Mouse (Mus musculus) embryonic facial prominence, embryonic 11.5 days (tissue): Measurements from ENCODE around the gene Gm49358. TPM values are rescaled to one million over a fixed set of nuclear protein-coding genes. Genes with fewer than 3 reads are reported as not detected.

Experiments
- ATAC-seq: fragments of 200-750 bp; cut with Nextera tagmentation; replicated peaks from 2 replicates; pipeline ENCODE4 v1.8.0; 2017; ENCODE audit warnings: low read depth; ENCODE audit not compliant: insufficient number of reproducible peaks, low FRiP score, low TSS enrichment
- DNase-seq: peaks from one replicate; pipeline ENCODE4 v3.0.0-alpha.2; 2015; ENCODE audit warnings: low spot score
- H3K27ac ChIP-seq: fragments of 300-500 bp; sonication (generic); replicated peaks from 2 replicates; pipeline ENCODE4 v1.5.1; 2014; ENCODE audit warnings: mild to moderate bottlenecking, low read depth, low read length, control low read depth
- H3K27me3 ChIP-seq: fragments of 300-500 bp; sonication (generic); 2 replicates; pipeline ENCODE4 v1.6.1; 2014; ENCODE audit warnings: mild to moderate bottlenecking, low read length, moderate library complexity, mixed read lengths; ENCODE audit not compliant: control insufficient read depth, insufficient read depth
- H3K36me3 ChIP-seq: fragments of 300-500 bp; sonication (generic); replicated peaks from 2 replicates; pipeline ENCODE4 v1.6.1; 2014; ENCODE audit warnings: low read depth, mild to moderate bottlenecking, low read length, moderate library complexity, mixed read lengths; ENCODE audit not compliant: control insufficient read depth, insufficient read depth
- H3K4me1 ChIP-seq: fragments of 300-500 bp; sonication (generic); 2 replicates; pipeline ENCODE4 v1.6.1; 2014; ENCODE audit warnings: low read length, mixed read lengths; ENCODE audit not compliant: control insufficient read depth, insufficient read depth
- H3K4me2 ChIP-seq: fragments of 300-500 bp; sonication (generic); 2 replicates; pipeline ENCODE4 v1.6.1; 2014; ENCODE audit warnings: low read depth, mild to moderate bottlenecking, control low read depth, low read length, moderate library complexity
- H3K4me3 ChIP-seq: fragments of 300-500 bp; sonication (generic); 2 replicates; pipeline ENCODE4 v1.5.1; 2014; ENCODE audit warnings: low read depth, low read length, control low read depth
- H3K9ac ChIP-seq: fragments of 300-500 bp; sonication (generic); replicated peaks from 2 replicates; pipeline ENCODE4 v1.6.1; 2014; ENCODE audit warnings: mild to moderate bottlenecking, control low read depth, low read length
- H3K9me3 ChIP-seq: fragments of 300-500 bp; sonication (generic); replicated peaks from 2 replicates; pipeline ENCODE4 v1.6.1; 2016; ENCODE audit warnings: mild to moderate bottlenecking, low read length, inconsistent platforms, mixed read lengths; ENCODE audit not compliant: control insufficient read depth
- WGBS: fragments of 180-500 bp; shearing (Covaris S2); extraction: QIAGEN DNeasy Blood & Tissue Kit; methylation state at CpG from one replicate; pipeline ENCODE4 v1.1.7; 2014; 5-methylcytosine and 5-hydroxymethylcytosine counted together
- polyA plus RNA-seq: library from polyadenylated mRNA; unstranded; fragments of >200 nt; fragmentation: Nextera tagmentation; extraction: Ambion mirVana; gene quantifications from 2 replicates; pipeline ENCODE4 v1.2.1, GENCODE M21; 2014

The Gm49358 gene
- polyA plus RNA-seq, 1 experiment from 2014 or later: 0.31 TPM

GRCm38 (mm10) chr10:86824871-86825270 is 61.1 kb downstream of the Gm49358 start:
- no peak overlapping the region for H3K9ac ChIP-seq
- H3K36me3 ChIP-seq: no peaks in the 10 kb centered on the region
- ATAC-seq: no peak
- no peaks in the 10 kb centered on the region for H3K9me3 ChIP-seq
- no peak overlapping the region; the same call in 1 of the 2 replicates for H3K4me2 ChIP-seq
- DNase-seq: peak; percentile 34
- no peak overlapping the region for H3K4me3 ChIP-seq
- H3K4me1 ChIP-seq: peaks cover 3% of the 10 kb centered on the region
- no peaks in the 10 kb centered on the region for H3K27me3 ChIP-seq
- WGBS: 32% methylated on average over 14 of the region's 14 CpGs
- H3K27ac ChIP-seq: no peak overlapping the region

- H3K36me3 ChIP-seq: no peaks in the 10 kb centered on the region
- H3K4me2 ChIP-seq: no peak overlapping the region
- no peak for ATAC-seq
- no peak overlapping the region for H3K9ac ChIP-seq
- no peak for DNase-seq
- H3K27ac ChIP-seq: no peak overlapping the region
- H3K4me3 ChIP-seq: no peak overlapping the region
- no peaks in the 10 kb centered on the region for H3K4me1 ChIP-seq
- WGBS: 85% methylated on average over 10 of the region's 10 CpGs
- no peaks in the 10 kb centered on the region for H3K27me3 ChIP-seq
- no peaks in the 10 kb centered on the region for H3K9me3 ChIP-seq
Measured at GRCm38 (mm10) chr10:86825871-86826522, 62.2 kb downstream of the Gm49358 start.

GRCm38 (mm10) chr10:86826929-86827328 is 63.2 kb downstream of the Gm49358 start:
- Histone ChIP-seq H3K4me3 (no peak overlapping the region), H3K36me3 (no peaks in the 10 kb centered on the region), H3K4me1 (no peaks in the 10 kb centered on the region), H3K9me3 (no peaks in the 10 kb centered on the region), H3K27ac (no peak overlapping the region), H3K27me3 (no peaks in the 10 kb centered on the region), H3K9ac (no peak overlapping the region), H3K4me2 (no peak overlapping the region)
- no peak for ATAC-seq
- WGBS: 41% methylated on average over 3 of the region's 3 CpGs
- no peak for DNase-seq

GRCm38 (mm10) chr10:86828221-86829135 is 64.7 kb downstream of the Gm49358 start:
- 84% methylated on average over 15 of the region's 15 CpGs for WGBS
- H3K4me3 ChIP-seq: no peak overlapping the region
- no peak overlapping the region for H3K27ac ChIP-seq
- no peaks in the 10 kb centered on the region for H3K4me1 ChIP-seq
- no peaks in the 10 kb centered on the region for H3K36me3 ChIP-seq
- no peak overlapping the region for H3K4me2 ChIP-seq
- H3K9me3 ChIP-seq: no peaks in the 10 kb centered on the region
- no peak for ATAC-seq
- H3K9ac ChIP-seq: no peak overlapping the region
- no peak for DNase-seq
- H3K27me3 ChIP-seq: no peaks in the 10 kb centered on the region

- Histone ChIP-seq H3K4me1 (no peaks in the 10 kb centered on the region), H3K27me3 (no peaks in the 10 kb centered on the region), H3K9me3 (no peaks in the 10 kb centered on the region), H3K36me3 (no peaks in the 10 kb centered on the region), H3K9ac (no peak overlapping the region), H3K4me2 (no peak overlapping the region), H3K27ac (no peak overlapping the region), H3K4me3 (no peak overlapping the region)
- 93% methylated on average over 2 of the region's 2 CpGs for WGBS
- DNase-seq (no peak), ATAC-seq (no peak)
Measured at GRCm38 (mm10) chr10:86829515-86829914, 65.7 kb downstream of the Gm49358 start.

GRCm38 (mm10) chr10:86836784-86837183 is 73.0 kb downstream of the Gm49358 start:
- Histone ChIP-seq H3K4me3 (no peak overlapping the region), H3K4me1 (no peaks in the 10 kb centered on the region), H3K9ac (no peak overlapping the region), H3K9me3 (no peaks in the 10 kb centered on the region), H3K36me3 (no peaks in the 10 kb centered on the region), H3K4me2 (no peak overlapping the region), H3K27me3 (no peaks in the 10 kb centered on the region), H3K27ac (no peak overlapping the region)
- ATAC-seq (no peak), DNase-seq (no peak)
- 80% methylated on average over 4 of the region's 4 CpGs for WGBS

GRCm38 (mm10) chr10:86838827-86839226 is 75.1 kb downstream of the Gm49358 start:
- H3K27me3 ChIP-seq: no peaks in the 10 kb centered on the region
- no peaks in the 10 kb centered on the region for H3K36me3 ChIP-seq
- no peak overlapping the region for H3K4me3 ChIP-seq
- DNase-seq (no peak), ATAC-seq (no peak)
- WGBS: 92% methylated on average over 6 of the region's 6 CpGs
- no peaks in the 10 kb centered on the region for H3K9me3 ChIP-seq
- H3K4me2 ChIP-seq: no peak overlapping the region
- H3K27ac ChIP-seq: no peak overlapping the region
- H3K9ac ChIP-seq: no peak overlapping the region
- H3K4me1 ChIP-seq: no peaks in the 10 kb centered on the region

- Histone ChIP-seq H3K27ac (no peak overlapping the region), H3K9me3 (no peaks in the 10 kb centered on the region), H3K4me1 (no peaks in the 10 kb centered on the region), H3K36me3 (no peaks in the 10 kb centered on the region), H3K9ac (no peak overlapping the region), H3K4me3 (no peak overlapping the region), H3K4me2 (no peak overlapping the region), H3K27me3 (no peaks in the 10 kb centered on the region)
- DNase-seq: no peak
- 79% methylated on average over 5 of the region's 5 CpGs for WGBS
- ATAC-seq: no peak
Measured at GRCm38 (mm10) chr10:86842659-86843058, 78.9 kb downstream of the Gm49358 start.
